Mouse (Mus musculus) limb, embryonic 12.5 days (tissue): ENCODE measurements around the gene Tyk2. TPM values are rescaled to one million over a fixed set of nuclear protein-coding genes. Genes with fewer than 3 reads are reported as not detected.

Experiments used
- microRNA-seq: library from miRNA; unstranded; fragments of <30 nt; microRNA quantifications from one replicate; pipeline ENCODE4, GENCODE M21; 2017
- polyA plus RNA-seq: library from polyadenylated mRNA; unstranded; fragments of >200 nt; fragmentation: Nextera tagmentation; extraction: Ambion mirVana; gene quantifications from 2 replicates; pipeline ENCODE4 v1.2.1, GENCODE M21; 2016

Tyk2 gene
- polyA plus RNA-seq, 1 experiment from 2014 or later, result 15.0 TPM

Small RNA genes lying within 50 kb of the gene (microRNA-seq; reads per million reads assigned to microRNA genes)
- gene Mir7082, result not detected

Other genes with a start within 250 kb of the Tyk2 start
- gene Ppan, start 243.1 kb downstream of the Tyk2 start, polyA plus RNA-seq, result 78.9 and 82.1 TPM in 2 replicates
- gene Eif3g, start 232.6 kb downstream of the Tyk2 start, polyA plus RNA-seq, result 328 and 335 TPM in 2 replicates
- 135 and 144 TPM in 2 replicates for gene Dnmt1, start 171.4 kb downstream of the Tyk2 start, polyA plus RNA-seq
- gene S1pr2, start 154.5 kb downstream of the Tyk2 start, polyA plus RNA-seq, result 52.9 and 53.4 TPM in 2 replicates
- 134 and 135 TPM in 2 replicates for gene Mrpl4, start 128.5 kb downstream of the Tyk2 start, polyA plus RNA-seq
- gene Icam1, start 115.3 kb downstream of the Tyk2 start, polyA plus RNA-seq, result 8.8 and 8.9 TPM in 2 replicates
- gene Icam4, start 101.9 kb downstream of the Tyk2 start, polyA plus RNA-seq, result 1.9 and 2.5 TPM in 2 replicates
- 0.22 TPM in 1 of 2 replicates, not detected in the other for gene Icam5, start 99.2 kb downstream of the Tyk2 start, polyA plus RNA-seq
- gene Zglp1, start 64.2 kb downstream of the Tyk2 start, polyA plus RNA-seq, result 0.68 and 1.5 TPM in 2 replicates
- gene Gm49373, start 58.1 kb downstream of the Tyk2 start, polyA plus RNA-seq, result 1.2 and 1.3 TPM in 2 replicates
- gene Fdx1l, start 57.6 kb downstream of the Tyk2 start, polyA plus RNA-seq, result 52.4 and 56.7 TPM in 2 replicates
- gene Gm38431, start 39.2 kb downstream of the Tyk2 start, polyA plus RNA-seq, result 2.8 and 4.2 TPM in 2 replicates
- 60.8 and 77.0 TPM in 2 replicates for gene Raver1, start 39.2 kb downstream of the Tyk2 start, polyA plus RNA-seq
- 338 and 357 TPM in 2 replicates for gene Cdc37, start 18.7 kb upstream of the Tyk2 start, polyA plus RNA-seq
- gene Pde4a, start 34.5 kb upstream of the Tyk2 start, polyA plus RNA-seq, result 4.8 and 5.6 TPM in 2 replicates
- gene Keap1, start 108.1 kb upstream of the Tyk2 start, polyA plus RNA-seq, result 64.7 and 65.2 TPM in 2 replicates
- gene S1pr5, start 117.2 kb upstream of the Tyk2 start, polyA plus RNA-seq, result 0.31 and 0.63 TPM in 2 replicates
- 29.8 and 34.9 TPM in 2 replicates for gene Atg4d, start 134.1 kb upstream of the Tyk2 start, polyA plus RNA-seq
- gene Kri1, start 156.7 kb upstream of the Tyk2 start, polyA plus RNA-seq, result 18.1 and 22.2 TPM in 2 replicates
- 46.1 and 46.9 TPM in 2 replicates for gene Cdkn2d, start 160.2 kb upstream of the Tyk2 start, polyA plus RNA-seq
- 9.0 and 9.5 TPM in 2 replicates for gene Ap1m2, start 181.1 kb upstream of the Tyk2 start, polyA plus RNA-seq
- gene Slc44a2, start 189.5 kb upstream of the Tyk2 start, polyA plus RNA-seq, result 103 and 110 TPM in 2 replicates
- 312 and 313 TPM in 2 replicates for gene Ilf3, start 236.6 kb upstream of the Tyk2 start, polyA plus RNA-seq